Mouse (Mus musculus) left cerebral cortex, postnatal 36 days (tissue): Measurements from ENCODE around the gene Fam174b. TPM values are rescaled to one million over a fixed set of nuclear protein-coding genes. Genes with fewer than 3 reads are reported as not detected.

Source experiments
- DNase-seq, 2 experiments: peaks; one replicate each; pipeline ENCODE4 v3.0.0; 2021 to 2022; ENCODE audit warnings: low spot score in 2 of 2, mixed read lengths in 1 of 2
- intact Hi-C: fragments of 180-260 bp; cut with DNase I; formaldehyde crosslinking; loops from one replicate; pipeline ENCODE4 v1.15.1; 2025
- total RNA-seq, 2 experiments: library from RNA; stranded (reverse); gene quantifications; 2 replicates each; pipeline ENCODE4 v1.2.3; 2021

The Fam174b gene
- total RNA-seq, 2 experiments from 2014 or later = 36.0 to 36.1 TPM

DNA sequence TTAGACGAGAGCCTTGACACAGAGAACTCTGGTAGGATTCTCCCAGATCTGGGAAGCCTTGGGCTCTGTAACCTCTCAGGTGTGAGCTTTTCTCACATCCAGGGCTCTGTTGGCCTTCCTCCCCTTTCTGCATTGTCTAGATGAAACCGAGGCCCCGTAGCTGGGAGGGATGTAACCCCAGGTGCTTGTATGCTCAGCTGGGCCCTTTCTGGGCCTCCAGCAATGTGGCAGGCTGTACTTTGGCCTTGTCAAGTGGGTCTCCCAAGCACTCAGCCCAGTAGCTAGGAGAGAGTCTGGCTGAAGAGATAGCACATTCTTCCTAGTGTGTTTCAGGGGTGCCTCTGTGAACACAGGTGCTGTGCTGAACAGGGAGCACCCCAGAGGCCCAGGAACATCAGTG lies 7.4 kb downstream of the Fam174b start:
- intact Hi-C loops = loop anchor here (10.0 kb wide), 2 partner anchors 267 to 607 kb away; partner anchors contain the start of gene St8sia2
- no peak for DNase-seq

GRCm38 (mm10) chr7:73748437-73749108 lies 8.5 kb downstream of the Fam174b start:
- intact Hi-C loops = loop anchor here (10.0 kb wide), 2 partner anchors 266 to 606 kb away; partner anchors contain the start of gene St8sia2
- no peak for DNase-seq

DNA sequence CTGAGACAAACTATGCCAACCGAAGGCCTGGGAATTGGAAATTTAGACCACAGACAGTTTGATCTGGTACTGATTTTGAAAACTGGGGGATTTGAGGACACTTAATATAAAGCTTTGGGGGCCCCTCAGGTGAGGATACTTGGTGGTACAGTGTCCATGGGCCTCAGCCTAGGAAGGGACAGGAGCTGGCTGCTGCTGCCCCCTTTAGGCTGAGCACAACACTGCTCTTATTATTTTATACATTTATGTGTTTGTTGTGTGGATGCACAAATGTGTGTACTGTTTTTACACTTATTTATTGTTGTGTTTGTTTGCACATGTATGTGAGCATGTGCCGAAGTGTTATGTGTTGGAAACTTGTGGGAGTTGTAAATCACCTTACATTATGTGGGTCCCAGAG lies 9.2 kb downstream of the Fam174b start:
- intact Hi-C loops = loop anchor here (10.0 kb wide), 2 partner anchors 265 to 605 kb away; partner anchors contain the start of gene St8sia2
- no peak for DNase-seq

DNA sequence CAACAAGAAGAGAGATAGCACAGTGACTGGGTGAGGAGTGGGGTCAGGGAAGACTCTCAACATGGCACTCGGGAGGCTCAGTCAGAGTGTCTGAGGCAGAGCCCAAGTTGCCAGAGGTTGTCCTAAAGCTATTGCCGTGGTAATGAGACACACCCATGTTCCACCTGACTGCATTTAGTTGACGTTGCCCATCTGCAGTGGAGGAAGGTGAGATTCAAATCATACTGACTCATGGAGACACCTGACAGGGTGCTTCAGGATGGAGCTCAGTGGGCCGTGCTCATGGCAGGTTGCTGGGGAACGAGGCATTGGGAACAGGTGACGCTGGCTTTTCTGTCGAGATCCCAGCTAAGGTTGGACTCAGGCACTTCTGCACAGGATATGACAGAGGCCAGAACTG lies 9.9 kb downstream of the Fam174b start:
- no peak for DNase-seq
- intact Hi-C loops = loop anchor here (10.0 kb wide), 2 partner anchors 265 to 605 kb away; partner anchors contain the start of gene St8sia2

- no peak for DNase-seq
- intact Hi-C loops = no loop called here
Measured at GRCm38 (mm10) chr7:73753598-73753997, 13.5 kb downstream of the Fam174b start.

DNA sequence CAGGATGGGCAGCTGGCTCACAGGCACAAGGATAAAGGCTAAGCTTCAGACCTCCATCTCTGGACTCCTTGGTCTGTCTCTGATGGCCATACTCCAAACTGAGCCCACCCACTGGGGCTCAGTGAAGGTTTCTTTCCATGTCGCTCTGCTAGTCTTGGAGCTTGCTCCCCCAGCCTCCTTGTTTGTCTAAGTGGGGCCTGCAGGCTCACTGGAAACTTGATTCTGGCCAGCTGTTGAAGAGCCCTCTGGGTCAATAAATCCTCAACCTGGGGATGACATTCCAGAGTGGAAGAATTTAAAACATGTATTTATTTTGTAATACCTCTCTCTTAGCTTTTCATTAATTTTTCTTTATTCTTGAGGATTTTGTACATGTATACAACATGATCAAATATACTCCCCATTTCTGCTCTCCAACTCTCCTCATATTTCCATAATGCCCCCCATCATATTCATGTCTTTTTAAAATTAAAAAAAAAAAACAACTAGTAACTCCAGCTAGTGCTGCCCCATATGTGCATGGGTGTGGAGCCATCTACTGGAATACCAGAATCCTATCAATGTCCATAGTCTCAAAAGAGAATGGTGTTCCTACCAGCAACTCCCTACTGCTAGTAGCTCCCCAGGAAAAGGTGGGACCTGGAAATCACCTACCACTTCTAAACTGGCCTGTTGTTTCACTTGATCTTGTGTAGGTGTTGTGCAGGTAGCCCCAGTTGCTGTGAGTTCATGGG lies 15.4 kb downstream of the Fam174b start:
- DNase-seq = no peak
- intact Hi-C loops = no loop called here

DNA sequence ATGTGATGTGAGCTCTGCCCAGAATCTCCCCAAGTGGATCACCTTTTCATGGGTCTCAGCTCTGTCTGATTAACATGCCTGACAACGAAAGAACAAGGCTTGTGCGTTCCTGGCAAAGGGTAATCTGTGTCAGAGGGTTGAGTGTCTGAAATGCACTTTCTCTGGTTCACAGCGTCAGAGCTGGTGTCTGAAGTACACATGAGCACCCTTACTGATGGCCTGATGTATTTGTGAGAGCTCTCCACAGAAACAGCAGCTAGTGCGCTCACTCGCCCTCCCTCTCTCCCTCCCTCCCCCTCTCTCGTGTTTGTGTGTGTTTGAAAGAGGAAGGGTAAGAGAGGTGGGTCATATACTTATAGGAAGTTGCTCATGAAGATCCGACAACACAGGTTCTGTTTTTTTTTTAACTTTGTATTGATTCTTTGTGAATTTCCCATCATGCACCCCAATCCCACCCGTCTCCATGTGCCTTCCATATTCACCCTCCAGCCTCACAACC lies 21.6 kb downstream of the Fam174b start:
- no peak for DNase-seq
- intact Hi-C loops = no loop called here

GRCm38 (mm10) chr7:73764679-73765078 lies 24.6 kb downstream of the Fam174b start:
- DNase-seq = no peak
- intact Hi-C loops = no loop called here

DNA sequence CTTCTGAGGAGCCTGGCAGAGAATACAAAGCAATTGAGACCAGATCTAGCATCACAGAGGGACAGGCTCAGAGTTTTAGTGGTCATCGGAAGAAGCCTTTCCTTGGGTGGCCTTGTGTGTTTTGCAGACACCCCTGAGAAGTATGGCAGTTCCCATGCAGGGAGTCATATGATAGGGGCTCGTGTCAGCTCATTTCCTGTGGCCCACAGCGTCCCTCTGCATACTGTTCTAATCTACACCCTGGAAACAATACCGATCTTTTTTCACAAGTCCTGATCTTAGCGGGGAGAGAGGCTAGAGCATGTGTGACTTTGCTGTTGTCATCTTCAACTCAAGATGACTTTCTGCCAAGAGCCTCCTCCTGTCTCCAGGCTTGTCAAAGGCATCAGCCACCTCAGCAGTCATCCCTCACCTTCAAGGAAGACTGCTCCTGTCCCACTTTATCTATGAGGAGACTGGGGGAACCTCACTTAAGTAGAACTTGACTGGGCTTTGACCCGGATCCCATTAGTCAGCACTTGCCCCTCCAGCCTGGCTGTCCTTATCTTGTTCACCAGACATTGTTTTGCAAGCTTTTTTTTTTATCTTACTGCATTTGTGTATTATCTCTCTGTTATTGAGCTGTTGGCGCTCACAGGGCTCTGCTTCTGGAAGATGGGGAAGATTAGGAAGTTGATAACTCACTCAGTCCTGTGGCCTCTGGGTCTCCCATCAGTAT lies 25.2 kb downstream of the Fam174b start:
- no peak for DNase-seq
- intact Hi-C loops = no loop called here

DNA sequence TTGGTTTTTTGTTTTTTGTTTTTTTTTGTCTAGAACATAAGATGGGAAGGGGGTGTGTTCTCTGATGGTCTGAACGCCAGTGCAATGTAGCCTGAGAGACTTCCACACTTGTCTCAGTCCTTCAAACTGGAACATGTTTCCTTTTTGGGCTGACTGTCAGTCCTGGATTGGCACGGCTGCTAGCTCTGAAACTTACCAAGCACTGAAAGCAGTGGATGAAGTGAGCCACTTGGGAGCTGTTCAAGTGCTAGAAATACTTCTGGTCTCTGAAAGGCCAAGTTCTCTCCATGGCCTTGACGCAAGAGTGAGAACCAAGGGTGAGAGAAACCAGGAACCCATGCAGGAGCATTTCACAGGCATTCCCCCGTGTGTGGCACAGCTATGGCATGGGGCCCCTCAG lies 29.1 kb downstream of the Fam174b start:
- intact Hi-C loops = no loop called here
- DNase-seq = no peak

- no peak for DNase-seq
- intact Hi-C loops = no loop called here
Measured at GRCm38 (mm10) chr7:73771384-73772274, 31.5 kb downstream of the Fam174b start.

DNA sequence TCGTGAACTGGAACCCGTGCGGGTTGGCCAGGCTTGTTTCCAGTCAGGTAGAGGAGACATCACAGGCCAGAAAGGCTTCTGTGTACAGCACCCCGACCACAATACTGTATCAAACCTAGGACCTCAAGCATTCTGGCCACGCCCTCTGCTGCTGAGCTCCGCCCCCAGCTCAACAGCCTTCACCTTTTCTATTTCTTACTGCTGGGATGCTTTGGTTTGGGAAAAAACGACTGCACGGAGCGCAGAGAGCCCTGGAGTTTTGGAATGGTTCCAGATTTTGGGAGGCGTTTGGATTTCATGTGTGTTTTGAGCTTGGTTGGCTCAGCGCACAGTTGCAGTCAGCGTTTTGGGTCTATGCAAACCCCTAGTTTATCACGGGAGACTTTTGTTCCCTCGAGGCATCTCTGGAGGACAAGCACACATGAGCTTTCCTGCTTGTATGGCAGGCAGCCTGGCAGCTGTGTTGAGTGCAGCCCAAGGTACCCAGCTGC lies 32.2 kb downstream of the Fam174b start:
- intact Hi-C loops = no loop called here
- no peak for DNase-seq

GRCm38 (mm10) chr7:73774781-73775180 lies 34.7 kb downstream of the Fam174b start:
- intact Hi-C loops = no loop called here
- DNase-seq = no peak

GRCm38 (mm10) chr7:73777777-73778176 lies 37.7 kb downstream of the Fam174b start:
- intact Hi-C loops = no loop called here
- no peak for DNase-seq

- DNase-seq = no peak
- intact Hi-C loops = no loop called here
Measured at GRCm38 (mm10) chr7:73784736-73785428, 44.8 kb downstream of the Fam174b start.

GRCm38 (mm10) chr7:73785815-73786214 lies 45.7 kb downstream of the Fam174b start:
- DNase-seq = no peak
- intact Hi-C loops = no loop called here

DNA sequence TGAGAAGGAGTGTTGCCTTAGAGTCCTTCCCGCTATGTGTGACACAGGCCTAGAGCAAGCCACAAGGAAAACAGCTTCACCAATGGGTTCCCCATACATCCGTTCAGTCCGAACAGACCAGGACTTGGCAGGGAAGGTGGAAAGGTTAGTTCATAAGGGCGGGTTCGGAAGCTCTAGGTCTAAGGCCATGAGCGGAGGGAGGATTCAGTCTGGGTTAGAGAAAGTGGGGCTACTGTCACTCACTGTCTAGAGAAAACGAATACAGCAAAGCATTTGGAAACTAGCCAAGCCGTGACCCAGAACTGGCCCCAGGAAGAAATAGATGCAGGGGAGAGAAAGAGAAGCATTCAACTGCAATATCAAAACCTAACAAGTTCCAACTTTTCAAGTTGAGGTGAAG lies 47.4 kb downstream of the Fam174b start:
- no peak for DNase-seq
- intact Hi-C loops = no loop called here

DNA sequence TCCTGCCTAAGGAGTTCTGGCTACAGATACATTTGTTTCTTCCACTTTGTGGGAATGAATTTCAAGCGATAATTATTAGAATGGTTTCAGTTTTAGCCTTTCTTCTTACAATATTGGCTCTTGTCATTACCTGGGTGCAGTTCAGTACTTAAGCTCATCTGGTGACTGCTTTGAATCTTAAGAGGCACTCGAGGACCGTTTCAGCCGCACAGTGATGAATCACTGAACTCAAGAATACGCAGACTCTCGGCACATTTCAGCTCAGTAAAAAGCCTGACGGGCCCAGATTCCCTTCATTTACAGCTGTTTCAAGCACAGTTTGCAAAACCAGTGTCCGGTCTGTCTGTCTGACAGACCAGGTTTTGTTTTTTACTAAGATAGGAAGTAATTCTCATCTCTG lies 51.0 kb downstream of the Fam174b start:
- intact Hi-C loops = no loop called here
- no peak for DNase-seq

DNA sequence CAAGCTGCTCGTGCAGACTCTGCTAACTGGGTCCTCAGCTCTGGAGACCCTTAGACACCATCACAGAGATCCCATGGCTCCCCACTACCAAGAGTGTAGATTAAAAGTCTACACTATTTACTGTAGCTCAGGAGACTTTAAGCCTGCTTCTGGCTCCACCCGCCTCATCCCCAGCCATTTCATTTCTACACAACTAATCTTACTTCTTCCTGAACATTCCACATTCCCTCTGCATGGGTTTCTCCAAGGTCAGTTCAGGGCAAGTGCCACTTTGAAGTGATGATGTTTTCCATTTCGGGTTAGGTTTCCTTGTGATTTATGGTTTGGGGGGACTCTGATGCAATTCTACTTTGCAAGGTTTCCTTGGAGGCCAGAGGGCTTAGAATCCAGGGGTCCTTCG lies 52.1 kb downstream of the Fam174b start:
- DNase-seq = no peak
- intact Hi-C loops = no loop called here
